Mouse (Mus musculus): ENCODE data around the gene Clstn1.
"Not testable (repeated sequence)": the region's sequence is repeated elsewhere in the genome, so short reads cannot be mapped to it uniquely, and the experiment has no call there.

Clstn1 gene

GRCm38 (mm10) chr4:149599549-149599948 is 13.3 kb downstream of the Clstn1 start:
- in situ Hi-C loops (cut with MboI, MseI), result no loop called here

- in situ Hi-C loops (cut with MboI, MseI), result no loop called here
These were observed 13.9 kb downstream of the Clstn1 start for GRCm38 (mm10) chr4:149600130-149600529.

GRCm38 (mm10) chr4:149601484-149601883 is 15.2 kb downstream of the Clstn1 start:
- in situ Hi-C loops (cut with MboI, MseI), result no loop called here

- in situ Hi-C loops (cut with MboI, MseI), result no loop called here
These were observed 16.0 kb downstream of the Clstn1 start for GRCm38 (mm10) chr4:149602236-149602635.

DNA sequence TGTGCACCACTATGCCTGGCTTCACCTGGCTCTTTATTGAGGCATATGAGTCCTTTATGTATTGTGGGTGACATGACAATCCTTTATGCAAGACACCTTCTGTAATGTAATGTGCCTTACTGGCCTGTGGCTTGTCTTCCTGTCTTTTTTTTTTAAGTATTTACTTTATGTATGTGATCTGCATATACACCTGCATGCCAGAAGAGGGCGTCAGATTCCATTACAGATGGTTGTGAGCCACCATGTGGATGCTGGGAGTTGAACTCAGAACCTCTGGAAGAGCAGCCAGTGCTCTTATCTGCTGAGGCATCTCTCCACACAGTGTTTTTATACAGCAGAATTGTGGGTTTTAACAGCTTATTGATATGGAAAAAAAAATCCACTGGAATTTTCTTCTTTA is 17.6 kb downstream of the Clstn1 start:
- in situ Hi-C loops (cut with MboI, MseI), result no loop called here

- in situ Hi-C loops (cut with MboI, MseI), result no loop called here
These were observed 18.2 kb downstream of the Clstn1 start for GRCm38 (mm10) chr4:149604518-149604917.

DNA sequence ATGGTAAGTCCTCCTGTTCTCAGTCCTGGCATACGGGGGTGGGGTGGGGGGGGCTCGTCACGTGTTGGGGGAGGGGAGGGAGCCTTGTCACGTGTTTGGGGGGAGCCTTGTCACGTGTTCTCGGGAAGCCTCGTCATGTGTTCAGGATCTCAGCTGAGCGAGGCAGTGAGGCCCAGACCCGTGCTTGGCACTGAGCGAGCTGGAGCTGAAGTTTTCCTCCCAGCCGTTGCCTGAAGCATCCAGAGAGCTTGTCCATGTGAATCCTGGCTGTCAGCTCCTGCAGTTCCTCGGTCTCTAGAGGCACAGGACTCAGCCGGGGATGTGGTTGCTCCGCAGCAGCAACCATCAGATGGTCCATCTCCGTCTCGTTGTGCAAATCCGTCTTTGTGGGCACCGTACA is 19.8 kb downstream of the Clstn1 start:
- in situ Hi-C loops (cut with MboI, MseI), result no loop called here

DNA sequence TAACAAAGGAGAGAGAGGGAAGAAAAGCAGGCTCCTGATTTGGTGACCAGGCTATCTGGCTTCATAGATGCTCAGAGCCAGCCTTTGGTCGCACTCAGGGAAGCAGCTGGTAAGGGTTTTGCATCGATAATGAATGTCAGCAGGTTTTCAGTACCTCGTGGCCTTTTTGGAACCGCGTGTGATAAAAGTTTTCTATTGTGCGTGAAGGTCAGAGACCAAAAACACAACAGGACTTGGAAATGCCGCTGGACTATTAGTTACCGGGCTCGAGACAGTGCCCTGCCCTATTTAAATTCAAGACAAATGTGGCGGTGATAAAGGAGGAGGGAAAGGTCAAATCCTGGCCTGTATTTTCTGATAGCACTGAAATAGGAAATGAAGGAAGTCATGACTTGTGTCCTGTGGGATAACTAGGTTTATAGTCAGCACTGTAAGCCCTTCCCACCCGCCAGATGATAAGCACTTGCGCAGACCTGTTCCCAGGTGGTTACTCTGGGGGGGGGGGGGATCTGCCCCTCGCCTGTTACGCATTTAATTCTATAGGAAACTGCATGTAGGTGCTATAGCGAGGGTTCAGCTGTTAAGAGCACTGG is 20.6 kb downstream of the Clstn1 start:
- in situ Hi-C loops (cut with MboI, MseI), result no loop called here

- in situ Hi-C loops (cut with MboI, MseI), result no loop called here
These were observed 21.5 kb downstream of the Clstn1 start for GRCm38 (mm10) chr4:149607591-149608308.

DNA sequence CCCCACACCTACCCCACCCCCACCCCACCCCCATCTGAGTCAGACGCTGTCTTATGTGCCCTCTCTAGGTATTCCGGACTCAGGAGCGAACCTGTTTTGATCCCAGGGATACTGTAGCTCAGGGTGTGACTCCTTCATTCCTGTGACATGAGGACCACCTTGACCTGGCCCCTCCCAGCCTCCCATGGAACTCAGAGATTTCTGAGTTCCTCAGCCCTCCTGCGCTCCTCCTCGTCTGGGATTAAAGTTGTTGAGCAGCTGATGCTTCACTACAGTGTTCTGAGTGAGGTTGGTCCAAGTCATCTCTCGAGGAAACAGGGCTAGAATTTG is 22.0 kb downstream of the Clstn1 start:
- in situ Hi-C loops (cut with MboI, MseI), result no loop called here

GRCm38 (mm10) chr4:149609256-149610025 is 23.2 kb downstream of the Clstn1 start:
- in situ Hi-C loops (cut with MboI, MseI), result no loop called here

DNA sequence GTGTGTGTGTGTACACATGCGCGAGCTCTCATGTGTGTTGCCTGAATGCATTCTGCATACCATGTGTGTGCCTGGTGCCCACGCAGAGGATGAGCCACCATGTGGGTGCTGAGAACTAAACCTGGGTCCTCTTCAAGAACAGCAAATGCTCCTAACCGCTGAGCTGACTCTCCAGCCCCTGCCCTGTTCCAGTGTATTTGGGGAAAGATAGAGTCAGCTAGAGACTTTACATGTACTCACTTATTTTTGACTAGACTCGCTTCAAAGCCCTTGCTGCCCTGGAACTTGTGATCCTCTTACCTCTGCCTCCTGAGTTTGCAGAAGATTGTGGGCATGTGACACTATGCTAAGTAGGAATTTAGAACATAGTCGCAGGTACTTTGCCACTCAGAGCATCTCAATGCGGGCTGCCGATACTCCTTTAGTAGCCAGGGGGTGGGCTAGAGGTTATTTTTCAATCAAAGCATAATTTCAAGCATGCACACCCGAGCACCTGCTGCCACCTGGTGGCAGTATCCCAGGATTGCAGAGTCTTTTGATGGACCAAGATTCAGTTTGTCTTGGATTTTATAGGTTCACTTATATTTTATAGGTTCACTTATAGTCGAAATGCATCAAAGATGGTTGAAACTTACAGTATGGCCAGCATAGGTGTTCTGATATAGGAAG is 25.2 kb downstream of the Clstn1 start:
- in situ Hi-C loops (cut with MboI, MseI), result no loop called here

- in situ Hi-C loops (cut with MboI, MseI), result not testable (repeated sequence)
These were observed 27.2 kb downstream of the Clstn1 start for GRCm38 (mm10) chr4:149613497-149613896.

- in situ Hi-C loops (cut with MboI, MseI), result no loop called here
These were observed 28.6 kb downstream of the Clstn1 start for GRCm38 (mm10) chr4:149614869-149615268.

DNA sequence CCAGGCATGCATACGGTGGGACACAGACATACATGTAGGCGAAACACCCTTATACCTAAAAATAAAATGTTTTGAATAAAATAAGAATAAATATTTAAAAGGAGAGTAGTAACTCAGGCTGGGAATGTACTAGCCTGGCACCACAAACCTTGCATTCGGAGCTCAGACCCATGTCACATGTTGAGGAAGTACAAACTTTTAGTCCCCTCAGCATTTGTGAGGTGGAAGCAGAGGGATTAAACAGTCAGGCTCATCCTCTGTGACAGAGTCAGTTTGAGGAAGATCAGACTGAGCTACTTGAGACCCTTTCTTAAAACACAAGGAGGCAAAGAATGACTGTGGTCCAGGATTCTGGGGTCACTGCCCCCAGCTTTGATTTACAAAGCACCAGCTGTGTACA is 30.7 kb downstream of the Clstn1 start:
- in situ Hi-C loops (cut with MboI, MseI), result not testable (repeated sequence)

- in situ Hi-C loops (cut with MboI, MseI), result no loop called here
These were observed 33.7 kb downstream of the Clstn1 start for GRCm38 (mm10) chr4:149619988-149620387.

DNA sequence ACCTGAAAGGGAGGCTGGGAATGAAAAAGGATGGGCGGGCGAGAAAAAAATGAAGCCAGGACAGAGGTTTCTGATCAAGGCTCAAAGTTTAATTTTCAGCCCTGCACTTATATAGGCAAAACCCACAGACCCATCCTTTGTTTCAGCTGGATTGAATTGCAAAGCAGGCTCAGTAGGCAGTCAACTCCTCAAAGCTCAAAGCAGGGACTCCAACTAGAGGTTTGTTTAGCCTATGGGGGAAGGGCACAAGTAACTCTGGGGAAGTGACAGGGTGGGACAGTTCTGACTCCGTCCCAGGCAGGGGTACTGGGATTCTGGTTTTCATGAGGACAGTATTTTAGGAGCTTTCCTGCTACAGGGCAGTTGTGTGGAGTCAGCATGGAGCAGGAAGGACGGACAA is 35.0 kb downstream of the Clstn1 start:
- in situ Hi-C loops (cut with MboI, MseI), result no loop called here

GRCm38 (mm10) chr4:149623711-149624110 is 37.4 kb downstream of the Clstn1 start:
- in situ Hi-C loops (cut with MboI, MseI), result no loop called here

DNA sequence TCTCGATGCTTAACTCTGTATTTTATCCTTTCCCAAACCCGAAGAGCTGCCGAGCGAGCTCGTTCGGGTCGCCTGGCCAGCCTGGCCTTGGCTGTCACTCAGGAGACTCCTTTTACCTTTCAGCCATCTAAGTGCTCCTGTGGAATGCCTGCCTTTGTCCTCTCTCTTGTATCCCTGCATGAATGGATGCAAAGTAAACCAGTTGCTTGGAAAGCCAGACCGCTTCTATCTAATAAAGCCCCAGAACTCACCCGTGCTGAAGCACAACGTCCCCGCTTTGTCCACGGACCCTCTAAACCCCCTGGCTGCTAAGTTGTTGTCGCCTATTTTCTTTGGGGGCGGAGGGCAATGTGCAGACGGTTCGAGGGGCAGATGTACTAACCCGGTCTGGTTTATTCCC is 40.5 kb downstream of the Clstn1 start:
- in situ Hi-C loops (cut with MboI, MseI), result no loop called here

GRCm38 (mm10) chr4:149628372-149628771 is 42.1 kb downstream of the Clstn1 start:
- in situ Hi-C loops (cut with MboI, MseI), result no loop called here

DNA sequence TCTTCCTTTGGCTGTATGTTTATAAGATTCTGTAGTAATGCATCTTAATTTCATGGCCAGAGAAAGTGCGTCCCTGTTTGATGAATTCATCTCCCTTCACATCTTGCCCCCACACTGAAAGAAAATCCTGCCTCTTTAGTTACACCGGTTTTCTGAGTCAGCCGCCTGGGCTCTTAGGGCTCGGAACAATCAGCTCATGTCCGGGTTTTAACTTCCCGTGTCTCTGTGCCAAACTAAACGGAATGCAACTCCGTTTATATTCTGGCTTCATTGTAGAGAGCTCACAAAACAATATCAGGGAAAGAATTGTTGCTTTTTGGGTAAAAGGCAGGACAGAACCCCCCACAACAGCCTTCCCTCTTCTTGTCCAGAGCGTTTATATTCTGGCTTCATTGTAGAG is 42.5 kb downstream of the Clstn1 start:
- in situ Hi-C loops (cut with MboI, MseI), result no loop called here

- in situ Hi-C loops (cut with MboI, MseI), result no loop called here
These were observed 46.5 kb downstream of the Clstn1 start for GRCm38 (mm10) chr4:149632670-149633307.

All from regulatory T cell (primary cell).